Mouse (Mus musculus) myocyte (in vitro differentiated cells): ENCODE results near the gene Nnat.

Source experiments
- E2F4 ChIP-seq: IDR thresholded peaks from one replicate; pipeline ENCODE4 v1.6.1; 2011; ENCODE audit warnings: mild to moderate bottlenecking, control low read depth, moderate library complexity; ENCODE audit not compliant: insufficient read depth
- MAX ChIP-seq: IDR thresholded peaks from one replicate; pipeline ENCODE4 v1.6.1; 2011; ENCODE audit warnings: low read depth, mild to moderate bottlenecking, control low read depth
- MYOD1 ChIP-seq, 3 experiments: IDR thresholded peaks; one replicate each; pipeline ENCODE4 v1.6.1; 2011; ENCODE audit warnings: control low read depth in 2 of 3, low read depth in 2 of 3, mild to moderate bottlenecking in 2 of 3, moderate library complexity in 1 of 3; ENCODE audit not compliant: insufficient read length in 2 of 3, control insufficient read depth in 1 of 3
- POLR2A ChIP-seq: IDR thresholded peaks from one replicate; pipeline ENCODE4 v1.6.1; 2011; ENCODE audit warnings: low read depth, mild to moderate bottlenecking, control low read depth, moderate library complexity; ENCODE audit not compliant: insufficient read length
- POLR2AphosphoS2 ChIP-seq: IDR thresholded peaks from one replicate; pipeline ENCODE4 v1.6.1; 2011; ENCODE audit warnings: low read depth, control low read depth; ENCODE audit not compliant: insufficient read length
- SRF ChIP-seq: IDR thresholded peaks from one replicate; pipeline ENCODE4 v1.6.1; 2011; ENCODE audit warnings: low read depth; ENCODE audit not compliant: control insufficient read depth, insufficient read length
- TCF12 ChIP-seq: IDR thresholded peaks from one replicate; pipeline ENCODE4 v1.6.1; 2011; ENCODE audit warnings: mild to moderate bottlenecking, control low read depth; ENCODE audit not compliant: poor library complexity, insufficient read depth, severe bottlenecking
- USF1 ChIP-seq: IDR thresholded peaks from one replicate; pipeline ENCODE4 v1.6.1; 2011; ENCODE audit warnings: low read depth, mild to moderate bottlenecking, control low read depth, moderate library complexity

GRCm38 (mm10) chr2:157558051-157558450 is 1.8 kb upstream of the Nnat start:
- no peak for TF ChIP-seq POLR2AphosphoS2
- no peak for TF ChIP-seq TCF12
- no peak for TF ChIP-seq MAX
- no peak for TF ChIP-seq POLR2A
- TF ChIP-seq MYOD1 (IDR thresholded peaks at IDR 0.05; ENCODE audit: control insufficient read depth in 1 of 3, insufficient read length in 2 of 3, low read depth in 2 of 3), result no peak
- no peak for TF ChIP-seq USF1
- TF ChIP-seq SRF, result no peak
- TF ChIP-seq E2F4, result no peak
